Mouse (Mus musculus): Measurements from ENCODE around the gene Trpv4. TPM values are rescaled to one million over a fixed set of nuclear protein-coding genes. Genes with fewer than 3 reads are reported as not detected.
A peak's percentile ranks its signal among the peaks of the same experiment; 100 is the strongest.

The Trpv4 gene
- total RNA-seq, 2 experiments from 2014 or later = 1.6 to 2.7 TPM

DNA sequence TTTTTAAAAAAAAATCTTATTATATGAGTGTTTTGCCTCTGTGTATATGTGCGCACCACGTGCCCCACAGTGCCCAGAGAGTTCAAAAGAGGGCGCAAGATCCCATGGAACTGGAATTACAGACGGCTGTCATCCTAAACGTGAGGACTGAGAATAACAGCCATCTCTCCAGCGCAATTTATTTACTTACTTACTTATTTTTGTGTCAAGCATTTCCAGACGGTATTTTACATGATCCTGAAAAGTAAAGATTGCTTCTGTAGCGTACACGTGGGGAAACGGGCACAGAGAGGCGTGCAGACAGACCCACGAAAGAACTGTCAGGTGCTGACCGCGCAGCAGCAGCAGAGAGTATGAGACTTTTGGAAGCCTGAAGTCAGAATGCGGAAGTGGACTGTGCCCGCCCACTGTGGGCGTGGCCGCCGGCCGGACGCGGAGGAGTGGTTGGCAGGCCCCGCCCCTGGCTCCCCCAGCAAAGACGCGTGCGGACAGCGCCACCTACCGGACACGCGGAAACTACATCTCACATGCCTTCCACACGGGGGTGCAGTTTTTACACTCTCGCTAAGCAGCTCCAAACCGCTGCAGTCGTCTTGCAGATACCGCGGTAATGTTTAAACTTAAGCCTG lies 9.1 kb upstream of the Trpv4 start:
- DNase-seq = peak; percentile 96

DNA sequence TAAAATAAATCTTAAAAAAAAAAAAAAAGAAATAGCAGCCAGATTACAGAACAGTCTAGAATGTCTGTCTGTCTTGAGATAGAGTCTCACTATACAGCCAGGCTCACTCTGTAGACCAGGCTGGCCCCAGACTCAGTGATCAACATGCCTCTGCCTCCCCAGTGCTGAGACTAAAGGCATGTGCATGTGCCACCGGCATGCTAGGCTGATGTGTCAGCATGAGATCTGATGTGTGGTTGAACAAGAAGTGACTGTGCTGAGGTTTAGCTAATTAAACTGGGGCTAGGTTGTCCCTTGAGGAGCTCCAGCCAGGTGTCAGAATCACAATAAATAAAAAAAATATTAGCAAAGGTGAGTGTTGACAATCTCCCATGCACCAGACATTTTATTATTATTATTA lies 8.4 kb upstream of the Trpv4 start:
- DNase-seq = no peak

DNA sequence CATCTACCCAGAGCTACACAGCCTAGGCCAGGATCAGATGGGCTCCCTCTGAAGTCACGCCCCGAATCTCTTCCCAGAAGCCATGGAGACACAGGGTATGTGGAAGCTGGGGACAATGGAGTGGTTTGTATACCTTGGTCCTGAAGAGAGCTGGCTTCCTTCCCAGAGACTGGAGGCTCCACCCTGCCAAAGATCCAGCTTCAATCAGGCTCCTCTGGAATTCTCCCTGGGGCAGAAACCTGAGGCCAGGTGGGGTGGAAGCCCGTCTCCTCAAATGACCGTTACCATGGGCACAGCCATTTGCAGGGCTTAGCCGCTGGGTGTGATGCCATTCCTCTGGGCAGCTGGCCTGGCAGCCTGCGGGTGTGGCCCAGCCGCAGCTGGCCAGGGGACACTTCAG lies 6.5 kb upstream of the Trpv4 start:
- DNase-seq = no peak

DNA sequence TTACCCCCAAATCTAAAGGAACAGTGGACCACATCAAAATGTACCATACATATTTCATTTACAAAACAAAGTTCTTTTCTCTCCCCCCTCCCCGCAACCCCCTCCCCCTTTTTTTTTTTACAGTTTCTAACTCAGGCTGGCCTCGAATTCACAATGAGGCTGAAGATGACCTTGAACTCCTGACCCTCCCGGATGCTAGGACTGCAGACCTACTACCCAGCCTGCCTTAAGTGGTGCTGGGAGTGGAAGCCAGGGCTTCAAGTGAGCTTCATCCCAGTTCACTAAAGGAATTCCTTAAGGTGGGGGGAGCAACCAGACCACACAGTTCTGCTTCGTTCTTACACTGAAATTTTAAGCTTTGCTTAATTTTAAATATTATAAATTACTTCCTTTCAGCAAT lies 5.9 kb upstream of the Trpv4 start:
- no peak for DNase-seq

DNA sequence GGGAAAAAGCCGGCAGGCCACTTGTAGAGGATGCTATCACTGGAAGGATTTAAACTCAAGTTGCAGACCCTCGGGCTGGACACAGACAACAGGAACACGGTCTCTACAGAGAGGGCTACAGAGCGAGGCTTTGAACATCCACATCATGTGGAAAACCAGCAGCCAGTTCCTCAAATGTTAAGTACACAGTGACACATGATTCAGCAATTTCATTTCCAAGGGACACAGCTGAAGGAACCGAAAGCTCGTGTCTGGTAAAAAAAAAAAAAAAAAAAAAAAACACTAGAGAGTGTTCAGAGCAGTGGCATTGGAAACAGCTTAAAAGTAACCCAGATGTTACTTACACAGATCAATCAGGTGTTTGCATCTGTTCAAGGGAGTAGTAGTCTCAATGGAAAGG lies 2.8 kb upstream of the Trpv4 start:
- DNase-seq = no peak

DNA sequence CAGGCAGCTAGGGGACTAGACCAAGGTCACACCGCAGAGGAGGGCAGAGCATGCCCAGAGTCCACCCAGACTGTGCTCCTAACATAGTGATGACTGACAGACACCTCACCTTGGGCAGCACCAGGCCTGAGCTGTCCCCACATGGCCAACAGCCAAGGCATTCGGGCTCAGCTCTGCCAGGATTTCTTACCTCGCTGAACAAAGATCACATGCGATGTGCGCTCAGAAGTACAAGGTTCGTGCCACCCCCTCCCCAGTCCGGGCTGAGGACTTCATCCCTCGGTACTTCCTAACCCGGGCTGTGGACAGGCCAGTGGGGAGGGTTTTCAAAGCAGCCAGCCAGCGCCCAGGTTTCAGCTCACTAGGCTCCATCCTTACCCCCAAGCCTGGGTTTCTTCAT lies 795 bp downstream of the Trpv4 start:
- no peak for DNase-seq

DNA sequence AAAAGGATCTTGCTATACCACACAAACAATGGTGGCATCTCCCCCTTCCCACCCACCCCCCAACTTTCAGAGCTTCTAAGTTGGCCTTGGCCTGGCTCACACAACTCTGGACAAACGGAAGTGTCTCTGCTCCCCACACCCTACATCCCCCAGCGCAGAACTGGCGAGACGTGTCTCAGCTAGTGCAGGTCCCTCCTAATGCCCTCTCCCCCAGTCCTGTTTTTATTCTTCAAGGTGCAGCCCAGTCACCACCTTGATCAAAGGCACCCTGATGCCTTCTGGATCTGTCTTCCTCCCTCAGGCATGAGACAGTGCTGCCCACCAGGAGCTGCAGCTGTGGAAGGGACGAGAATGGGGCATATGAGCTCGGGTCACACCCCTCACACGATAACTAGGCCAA lies 1.9 kb downstream of the Trpv4 start:
- DNase-seq = no peak

DNA sequence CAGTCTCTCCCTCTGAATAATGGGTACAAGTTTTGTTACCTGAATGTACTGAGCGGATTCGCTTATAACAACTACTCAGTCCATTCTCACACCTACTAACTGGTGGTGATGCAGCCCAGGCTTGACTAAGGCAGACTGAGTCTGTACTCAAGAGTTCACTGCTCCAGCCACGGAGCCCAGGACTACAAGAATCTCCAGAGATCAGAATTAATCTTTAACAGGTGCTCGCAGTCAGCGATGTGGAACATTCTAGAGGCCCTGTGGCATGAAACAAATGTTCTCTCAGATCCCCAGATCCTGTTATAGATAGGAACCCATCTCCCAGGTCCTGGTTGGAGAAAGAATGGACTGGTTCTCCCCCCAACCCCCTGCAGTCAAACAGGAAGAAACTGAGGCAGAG lies 2.5 kb downstream of the Trpv4 start:
- DNase-seq = no peak

DNA sequence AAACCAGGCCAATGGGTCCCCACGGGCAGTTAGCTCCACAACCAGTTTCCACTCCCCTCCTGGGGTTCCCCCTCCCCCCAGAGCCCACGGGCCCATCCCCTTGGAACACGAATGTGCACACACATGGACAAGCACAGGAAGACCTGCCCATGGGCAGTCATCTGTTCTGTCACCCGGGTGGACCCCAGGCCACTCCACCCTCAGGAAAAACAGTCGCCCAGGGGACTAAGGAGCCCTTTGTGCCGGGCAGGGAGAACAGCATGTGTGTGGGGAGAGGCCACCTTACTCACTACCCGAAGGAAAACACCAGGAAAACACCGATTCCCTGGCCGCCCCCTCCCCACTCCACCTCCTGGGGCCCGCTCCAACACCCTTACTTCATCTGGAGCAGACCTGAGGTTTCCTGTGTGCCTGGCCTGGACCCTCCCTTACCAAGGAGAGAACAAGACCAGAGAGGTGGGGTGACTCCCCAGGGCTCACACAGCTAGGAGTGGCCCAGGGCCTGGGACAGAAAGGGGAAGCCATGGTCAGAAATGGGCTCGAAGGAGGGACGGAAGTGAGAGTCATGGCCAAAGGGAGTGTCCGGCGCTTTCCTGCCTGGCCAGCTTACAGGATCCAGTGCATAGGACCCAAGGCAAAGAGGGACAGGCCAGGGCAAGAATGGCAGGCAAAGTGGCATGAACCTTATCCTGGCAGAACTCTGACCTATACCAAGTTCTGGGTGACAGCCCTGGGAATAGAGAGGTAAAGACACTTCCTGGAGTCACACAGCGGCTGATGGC lies 4.4 kb downstream of the Trpv4 start:
- no peak for DNase-seq

DNA sequence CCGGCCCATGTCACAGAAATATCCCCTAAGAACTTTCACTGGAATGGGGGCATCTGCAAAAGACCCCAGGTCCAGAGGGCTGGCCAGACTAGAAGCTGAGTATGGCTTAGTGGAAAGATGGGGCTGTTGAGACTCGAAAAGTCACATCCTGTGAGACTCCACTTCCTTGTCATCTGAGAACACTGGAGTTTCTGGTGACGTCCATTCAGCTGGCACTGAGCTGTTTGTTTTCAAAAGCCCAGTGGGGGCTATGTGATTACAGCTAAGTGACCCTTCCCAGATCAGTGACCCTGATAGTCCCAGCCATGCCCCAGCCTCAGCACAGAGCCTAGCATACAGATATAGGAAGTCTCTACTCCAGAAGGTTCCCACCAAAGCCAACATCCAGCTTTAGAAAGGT lies 6.8 kb downstream of the Trpv4 start:
- DNase-seq = no peak

DNA sequence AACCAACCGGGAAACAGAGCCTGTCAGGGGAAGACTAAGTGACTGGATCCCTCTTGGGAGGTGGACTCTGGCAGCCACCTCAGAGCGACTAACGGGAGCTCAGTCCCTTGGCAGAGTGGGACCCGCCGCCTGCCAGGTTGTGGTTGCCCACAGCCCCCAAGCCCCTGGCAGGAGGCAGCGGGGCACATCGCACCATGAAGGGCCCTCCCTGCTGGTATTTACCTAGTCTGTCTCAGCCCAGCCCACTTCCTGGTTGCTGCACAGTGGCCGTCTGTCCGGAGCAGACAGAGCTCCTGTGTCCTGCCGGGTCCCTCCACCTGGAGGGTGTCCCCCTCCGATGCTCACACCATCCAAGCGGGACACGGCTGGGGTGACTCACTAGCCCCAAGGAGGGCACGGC lies 7.2 kb downstream of the Trpv4 start:
- no peak for DNase-seq

DNA sequence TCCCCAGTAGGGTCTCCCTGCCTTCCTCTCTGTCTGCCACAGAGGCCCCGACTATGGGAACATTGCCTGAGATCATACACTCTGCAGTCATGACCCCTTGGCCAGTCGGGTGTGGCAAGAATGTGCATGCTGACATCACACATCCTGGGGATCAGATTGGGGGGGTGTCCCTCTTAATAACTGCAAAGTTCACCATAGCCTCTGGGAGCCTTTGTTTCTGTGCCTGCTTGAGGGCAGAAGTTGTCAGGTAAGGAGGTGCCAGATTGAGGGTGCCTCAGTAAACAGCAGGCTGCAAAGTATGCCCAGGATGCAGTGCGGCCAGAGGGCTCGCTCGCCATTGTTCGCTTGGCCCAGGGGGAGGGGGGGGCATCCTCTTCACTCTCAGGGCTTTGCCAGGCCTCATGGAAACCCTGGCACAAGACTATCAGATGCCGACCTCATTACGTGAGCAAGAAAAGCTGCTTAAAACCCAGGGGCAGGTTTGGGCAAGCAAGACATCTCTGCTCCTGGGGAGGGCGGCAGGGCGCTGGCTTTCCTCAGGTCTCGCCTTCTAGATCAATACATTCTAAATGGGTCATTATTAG lies 9.4 kb downstream of the Trpv4 start:
- DNase-seq = no peak

DNA sequence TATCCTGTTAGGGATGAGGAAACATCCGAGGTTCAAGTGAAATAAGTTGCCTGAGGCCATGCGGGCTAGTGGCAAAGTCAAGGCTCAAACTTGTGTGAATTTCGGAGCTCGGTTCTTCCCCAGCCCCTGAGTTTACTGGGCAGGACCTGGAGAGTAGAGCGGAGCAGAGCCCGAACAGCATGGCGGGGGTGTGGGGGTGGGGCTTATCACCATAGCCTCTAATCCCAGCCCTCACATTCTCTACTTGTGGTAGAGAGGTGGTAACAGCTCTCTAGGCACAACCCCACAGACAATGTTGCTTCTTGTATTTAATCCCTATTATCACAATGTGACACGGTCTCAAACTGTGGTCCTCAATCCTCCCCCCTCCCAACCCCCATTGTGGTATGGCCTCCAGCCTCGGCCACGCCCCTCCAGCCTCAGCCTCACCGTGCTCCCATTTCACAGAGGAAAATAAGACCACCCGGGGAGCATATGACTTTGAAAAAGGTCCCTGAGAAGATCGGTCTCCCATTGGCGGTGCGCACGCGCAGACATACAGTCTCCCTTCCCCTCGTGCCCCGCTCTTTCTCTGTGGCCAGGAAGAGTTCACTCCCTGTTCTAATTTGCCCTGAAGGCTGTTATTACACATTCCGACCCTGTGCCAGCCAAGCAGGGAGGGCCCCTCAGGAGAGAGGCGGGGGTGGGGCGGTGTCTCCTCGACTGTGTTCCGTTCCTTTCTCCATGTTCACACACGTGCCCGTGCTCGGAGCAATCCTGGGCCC lies 10.8 kb downstream of the Trpv4 start:
- DNase-seq = peak; percentile 18

DNA sequence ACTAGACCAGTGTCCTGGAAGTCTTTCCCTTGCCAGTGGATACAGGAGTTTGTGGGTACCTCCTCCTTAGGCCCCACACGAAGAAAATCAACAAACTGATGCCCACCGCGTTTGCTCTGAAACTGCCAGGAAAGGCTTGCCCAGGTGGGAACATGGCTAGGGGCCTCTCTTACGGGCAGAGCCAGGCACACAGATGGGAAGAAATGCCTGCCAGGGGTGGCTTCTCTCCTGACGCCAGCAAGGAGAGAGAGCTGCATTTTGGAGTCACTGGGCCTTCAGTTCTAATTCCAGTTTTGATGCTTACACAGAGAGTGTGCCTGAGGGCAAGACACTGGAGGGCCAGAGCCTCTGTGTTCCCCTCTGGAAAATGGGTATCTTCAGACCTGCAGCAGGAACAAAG lies 12.3 kb downstream of the Trpv4 start:
- no peak for DNase-seq

DNA sequence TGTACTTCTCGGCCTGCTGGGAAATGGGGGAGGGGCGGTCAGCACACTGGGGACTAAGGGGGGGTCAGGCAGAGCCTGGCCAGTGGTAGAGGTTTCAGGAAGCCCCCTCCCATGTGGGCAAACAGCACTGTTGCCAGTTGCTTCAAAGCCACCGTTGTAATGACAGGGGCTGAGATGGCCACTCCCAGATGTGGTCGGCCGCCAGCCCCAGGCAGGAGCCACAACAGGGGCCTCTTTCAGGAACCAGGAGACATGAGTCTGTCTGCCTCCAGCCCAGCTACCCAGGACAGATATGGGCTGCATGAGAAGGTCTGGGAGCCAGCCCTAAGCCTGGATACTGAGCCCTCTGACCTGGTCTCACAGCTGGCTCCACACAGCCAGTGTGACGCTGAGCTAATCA lies 13.3 kb downstream of the Trpv4 start:
- DNase-seq = no peak

DNA sequence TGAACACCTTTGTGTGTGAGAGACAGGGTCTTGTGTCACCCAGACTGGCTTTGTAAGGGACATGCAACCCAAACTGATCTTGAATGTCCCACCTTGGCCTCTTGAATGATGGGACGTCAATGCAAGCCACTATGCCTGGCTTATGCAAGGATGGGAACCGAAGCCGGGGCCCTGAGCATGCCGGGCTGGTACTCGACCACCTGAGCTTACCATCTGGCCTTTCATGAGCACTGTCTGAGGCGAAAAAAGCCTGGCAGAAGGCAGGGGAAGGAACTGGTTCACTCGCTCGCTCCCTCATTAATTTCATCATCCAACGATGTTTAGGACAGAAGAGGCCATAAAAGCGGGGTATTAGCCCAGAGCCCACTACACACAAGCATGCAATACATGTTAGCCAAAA lies 17.4 kb downstream of the Trpv4 start:
- DNase-seq = no peak

DNA sequence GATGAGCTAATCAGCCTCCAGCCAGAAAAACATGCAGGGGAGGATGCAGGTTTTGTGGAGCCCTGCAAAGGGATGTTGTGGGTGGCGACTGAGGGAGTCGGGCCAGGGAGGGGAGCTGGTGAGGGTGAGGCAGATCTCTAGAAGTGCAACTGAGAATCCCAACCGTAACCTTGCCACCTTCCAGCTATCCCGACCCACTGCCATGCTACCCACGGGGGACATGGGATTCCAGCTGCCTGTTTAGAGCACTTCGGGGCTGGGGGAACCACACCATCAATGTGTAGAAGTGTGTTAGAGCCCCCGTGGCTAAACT lies 18.6 kb downstream of the Trpv4 start:
- DNase-seq = no peak

DNA sequence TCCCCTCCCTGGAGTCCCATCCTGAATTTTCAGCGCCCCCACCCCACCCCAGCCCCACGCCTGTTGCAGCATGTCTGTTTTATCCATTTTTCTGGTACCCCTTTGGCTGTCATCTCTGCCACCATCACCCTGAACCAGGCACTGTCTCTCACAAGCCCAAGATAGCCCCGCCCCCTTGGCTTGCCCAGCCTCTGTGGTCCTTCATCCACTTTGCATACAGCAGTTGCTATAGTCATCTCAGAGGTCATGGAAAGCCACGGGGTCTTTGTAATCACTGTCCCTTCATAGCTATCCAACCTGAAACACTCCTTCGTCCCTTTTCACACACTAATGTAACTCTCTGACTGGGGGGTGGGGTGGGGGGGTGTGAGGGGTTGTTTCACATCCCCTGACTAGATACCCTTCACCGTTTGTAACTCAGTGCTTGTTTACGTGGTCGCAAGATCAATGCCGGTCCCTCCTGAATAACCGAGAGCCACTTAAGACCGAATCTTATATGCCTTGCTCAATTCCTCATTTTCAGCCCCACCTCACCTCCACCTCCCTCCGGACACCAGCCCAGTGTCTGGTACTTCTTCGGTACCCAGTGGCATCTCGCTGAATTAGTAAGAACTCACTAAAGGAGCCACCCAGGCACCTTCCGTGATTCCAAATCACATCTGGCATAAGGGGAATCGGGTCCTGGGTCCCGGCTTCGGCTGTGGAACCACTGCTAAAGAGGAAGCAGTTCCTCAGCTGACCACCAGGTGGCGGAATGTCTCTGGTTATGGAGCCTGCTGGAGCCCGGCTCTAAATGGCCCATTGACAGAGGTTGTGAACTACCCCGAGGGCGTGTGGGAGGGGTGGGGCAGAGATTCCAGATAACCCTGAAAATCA lies 19.2 kb downstream of the Trpv4 start:
- DNase-seq = peak; percentile 68

DNA sequence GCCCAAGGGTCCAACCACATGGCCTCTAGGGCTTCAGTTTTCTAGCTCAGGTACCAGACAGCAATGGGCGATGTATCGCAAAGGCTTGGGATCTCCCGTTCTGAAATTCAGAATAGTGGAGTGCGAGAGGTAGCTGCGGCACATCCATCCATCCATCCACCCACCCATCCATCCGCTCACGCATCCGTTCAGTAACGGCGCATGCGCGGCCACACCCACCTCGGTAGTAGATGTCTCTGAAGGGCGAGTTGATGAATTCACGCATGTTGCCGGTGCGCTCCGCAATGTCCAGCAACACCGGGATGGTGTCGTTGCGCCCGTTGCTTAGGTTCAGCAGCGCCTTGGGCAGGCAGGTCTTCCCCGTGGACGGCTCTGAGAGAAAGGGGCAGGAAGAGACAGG lies 22.1 kb downstream of the Trpv4 start:
- DNase-seq = no peak

DNA sequence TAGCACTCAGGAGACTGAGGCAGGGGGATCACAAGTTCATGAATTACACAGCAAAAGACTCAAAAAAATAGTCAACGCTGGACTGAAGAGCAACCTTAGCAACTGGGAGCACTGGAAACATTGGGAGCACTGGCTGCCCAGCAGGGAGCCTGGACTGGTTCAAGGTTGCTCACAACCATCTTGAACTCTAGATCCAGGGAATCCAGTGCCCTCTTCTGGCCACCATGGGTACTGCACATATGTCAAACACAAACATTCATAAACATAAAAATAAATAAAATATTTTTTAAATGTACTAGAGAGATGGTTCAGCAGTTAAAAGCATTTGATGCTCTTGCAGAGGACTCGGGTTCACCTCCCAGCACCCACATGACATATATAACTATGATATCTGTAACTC lies 26.9 kb downstream of the Trpv4 start:
- DNase-seq = no peak

DNA sequence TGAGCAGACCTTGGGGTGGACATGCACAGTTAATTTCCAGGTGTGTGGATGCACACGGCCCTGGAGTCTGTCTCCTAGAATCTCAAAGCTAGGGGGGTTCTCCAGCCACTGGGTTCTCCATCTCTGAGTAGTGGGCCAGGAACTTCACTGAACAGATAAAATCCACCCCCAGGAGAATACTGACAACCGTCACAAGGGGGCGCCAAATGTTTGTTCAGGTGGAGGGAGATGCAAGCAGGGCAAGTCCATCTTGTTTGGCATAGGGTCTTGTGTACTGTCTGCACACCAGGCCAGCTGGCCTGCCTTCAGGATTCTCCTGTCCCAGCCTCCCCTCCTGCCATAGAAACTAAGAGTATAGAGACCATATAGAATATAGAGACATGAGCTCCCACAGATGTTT lies 32.6 kb downstream of the Trpv4 start:
- no peak for DNase-seq

DNA sequence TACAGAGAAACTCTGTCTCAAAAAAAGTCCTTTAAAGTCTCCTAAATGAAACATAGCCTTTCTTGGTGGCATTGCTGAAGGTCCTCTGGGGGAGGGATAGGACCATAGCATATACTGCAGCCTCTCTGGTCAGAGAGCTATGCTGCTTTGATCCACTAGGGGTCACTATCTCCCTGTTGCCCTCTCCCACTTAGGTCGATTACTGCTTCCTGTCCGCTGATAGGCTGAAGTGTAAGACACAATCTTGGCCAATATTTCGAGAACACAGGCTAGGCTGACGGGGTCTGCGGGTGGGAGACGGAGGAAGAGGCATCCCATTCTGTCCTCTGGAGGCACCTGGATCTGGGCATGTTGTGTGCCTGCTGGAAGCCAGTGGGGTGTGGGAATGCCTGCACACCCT lies 37.9 kb downstream of the Trpv4 start:
- DNase-seq = no peak

Measured in gastrocnemius, postnatal 25 days (tissue).